Mouse (Mus musculus) hematopoietic multipotent progenitor cell, adult 10-12 weeks (in vitro differentiated cells): ENCODE data around the gene Nmrk1. TPM values are rescaled to one million over a fixed set of nuclear protein-coding genes. Genes with fewer than 3 reads are reported as not detected.

Experiments used
- polyA plus RNA-seq: library from polyadenylated mRNA; stranded (reverse); fragments of >175 nt; gene quantifications from 2 replicates; pipeline ENCODE4 v1.2.3, GENCODE M21; 2012; ENCODE audit warnings: low replicate concordance

Nmrk1 gene
- polyA plus RNA-seq = 0.98 and 2.0 TPM in 2 replicates

DNA sequence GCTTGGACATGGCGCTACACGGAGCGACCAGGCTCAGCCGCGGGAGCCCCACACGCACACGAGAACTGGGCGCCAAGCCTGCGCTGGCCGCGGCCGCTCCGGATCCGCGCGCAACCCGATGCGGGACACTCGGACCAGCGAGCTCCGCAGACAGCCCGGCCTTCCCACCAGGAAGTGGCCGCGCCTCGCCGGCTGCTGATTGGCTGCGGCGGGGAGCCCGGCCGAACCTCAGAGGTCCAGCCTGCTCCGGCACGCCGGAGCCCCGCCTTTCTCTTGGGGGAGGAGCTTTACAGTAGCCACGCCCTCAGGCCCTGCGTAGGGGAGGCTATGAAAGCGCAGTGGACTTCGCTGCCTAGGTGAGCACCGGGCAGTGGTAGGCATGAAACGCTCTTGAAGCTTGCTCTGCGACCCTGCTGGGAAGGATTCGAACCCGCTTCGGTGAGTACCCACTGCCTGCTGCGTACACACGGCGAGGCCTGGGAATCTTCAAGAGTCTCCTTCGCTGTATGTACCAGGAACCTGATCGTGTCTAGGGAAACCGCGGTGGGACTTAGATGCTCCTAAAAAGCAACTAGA is at the start of gene Nmrk1, which contains the start of gene Ostf1:
Gene Nmrk1 (plus strand): TSS at position 307 of the 576 bp plus-strand sequence.
Gene Ostf1 (minus strand): TSS at position 180 of the 576 bp plus-strand sequence.

GRCm38 (mm10) chr19:18670608-18671007 is 38.9 kb downstream of the Nmrk1 start, which contains the start of gene Carnmt1:
Gene Carnmt1, plus strand, starts transcription at chr19:18670764.

Other genes starting within 250 kb of the Nmrk1 start
- 556 and 1,252 TPM in 2 replicates for gene Ostf1, start 127 bp upstream of the Nmrk1 start, polyA plus RNA-seq
- 2.0 and 2.5 TPM in 2 replicates for gene Carnmt1, start 38.8 kb downstream of the Nmrk1 start, polyA plus RNA-seq
- gene D030056L22Rik, start 81.2 kb downstream of the Nmrk1 start, polyA plus RNA-seq = 7.4 and 12.2 TPM in 2 replicates
- gene Trpm6, start 118.0 kb downstream of the Nmrk1 start, polyA plus RNA-seq = 0.02 TPM in 1 of 2 replicates, not detected in the other